Mouse (Mus musculus) v-Abl transformed pro-B cells (cell line): ENCODE data around the gene Lipt1.

ENCODE experiments used
- in situ Hi-C, 2 experiments: fragments of 400-800 bp; cut with MboI; formaldehyde crosslinking; loops; one replicate each; pipeline ENCODE4 v1.15.1; 2025; ENCODE audit not compliant: unreplicated experiment in 2 of 2

The Lipt1 gene

DNA sequence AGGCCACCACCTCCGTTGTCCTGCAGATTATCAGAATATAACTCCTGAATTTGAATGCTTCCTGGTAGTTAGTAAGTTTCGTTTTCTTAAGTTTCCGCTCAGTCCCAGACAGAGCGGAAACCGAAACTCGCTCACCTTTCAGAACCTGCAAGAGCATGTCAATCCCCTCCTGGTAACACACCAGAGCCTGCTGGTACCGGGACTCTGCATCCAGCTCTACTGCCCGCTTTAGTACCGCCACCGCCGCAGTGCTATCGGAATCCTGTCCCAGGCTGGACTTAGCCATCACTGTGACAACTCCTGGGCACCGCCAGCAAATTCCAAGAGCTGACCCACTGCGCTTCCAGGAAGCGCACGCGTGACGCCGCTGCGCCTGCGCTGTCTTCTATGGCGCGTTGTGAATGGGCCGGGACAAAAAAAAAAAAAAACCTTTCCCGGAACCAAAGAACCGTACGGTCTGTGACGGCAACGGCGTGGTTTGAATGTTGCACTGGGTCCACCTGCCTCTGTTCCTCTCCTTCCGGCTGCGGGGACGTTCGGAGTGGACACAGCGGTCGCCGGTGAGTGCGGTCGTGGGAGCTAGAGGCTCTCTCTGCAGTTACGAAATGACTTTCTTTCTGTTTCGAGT lies 18.6 kb downstream of the Lipt1 start, which contains the start of the genes Mitd1 and Mrpl30:
Gene Mitd1 (minus strand): TSS at position 387 of the 628 bp plus-strand sequence.
Gene Mrpl30 (plus strand): TSS at position 453 of the 628 bp plus-strand sequence.
- in situ Hi-C loops, result loop anchor here (5.0 to 25.0 kb wide), 5 partner anchors 107 to 897 kb away; partner anchors contain the start of genes Eif5b (in 1 of the 2) and Txndc9 (in 1 of the 2)

DNA sequence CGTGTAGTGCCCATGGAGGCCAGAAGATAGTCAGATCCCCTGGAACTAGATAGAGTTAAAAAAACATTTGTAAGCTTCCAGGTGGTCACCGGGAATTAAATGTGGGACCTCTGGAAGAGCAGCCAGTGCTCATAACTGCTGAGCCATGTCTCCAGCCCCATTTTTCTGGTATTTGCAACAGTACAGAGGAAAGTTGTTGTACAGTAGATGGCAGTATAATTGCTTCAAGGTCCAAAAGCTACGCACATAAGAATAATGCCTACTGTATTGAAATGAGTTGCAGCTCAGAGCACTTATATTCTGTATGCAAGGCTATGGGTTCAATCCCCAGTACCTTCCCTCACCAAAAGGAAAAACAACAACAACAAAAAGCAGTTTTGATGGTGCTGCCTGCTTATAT lies 19.9 kb downstream of the Lipt1 start:
- in situ Hi-C loops, result loop anchor here (5.0 to 25.0 kb wide), 5 partner anchors 106 to 896 kb away; partner anchors contain the start of genes Eif5b (in 1 of the 2) and Txndc9 (in 1 of the 2)

DNA sequence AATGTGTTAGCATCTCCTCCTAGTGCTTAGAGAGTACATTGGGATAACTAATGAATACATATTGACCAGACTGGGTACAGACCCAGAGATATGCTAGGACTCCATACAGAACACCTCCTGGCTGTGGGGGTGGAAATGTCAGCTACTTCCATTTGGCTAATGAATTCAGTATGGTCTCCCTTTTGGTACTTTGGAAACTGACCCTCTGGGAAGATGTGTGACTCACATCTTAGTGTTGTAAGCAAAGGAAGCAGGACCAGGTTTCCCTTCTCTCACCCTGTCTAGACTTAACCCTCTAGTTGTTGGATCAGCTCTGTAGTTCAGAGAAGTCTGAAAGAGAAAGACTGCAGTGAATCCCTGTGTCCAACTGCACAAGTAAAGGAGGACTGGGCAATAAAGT lies 23.1 kb downstream of the Lipt1 start:
- in situ Hi-C loops, result loop anchor here (5.0 to 25.0 kb wide), 6 partner anchors 93 to 893 kb away; partner anchors contain the start of genes Eif5b (in 1 of the 2) and Txndc9 (in 1 of the 2)

DNA sequence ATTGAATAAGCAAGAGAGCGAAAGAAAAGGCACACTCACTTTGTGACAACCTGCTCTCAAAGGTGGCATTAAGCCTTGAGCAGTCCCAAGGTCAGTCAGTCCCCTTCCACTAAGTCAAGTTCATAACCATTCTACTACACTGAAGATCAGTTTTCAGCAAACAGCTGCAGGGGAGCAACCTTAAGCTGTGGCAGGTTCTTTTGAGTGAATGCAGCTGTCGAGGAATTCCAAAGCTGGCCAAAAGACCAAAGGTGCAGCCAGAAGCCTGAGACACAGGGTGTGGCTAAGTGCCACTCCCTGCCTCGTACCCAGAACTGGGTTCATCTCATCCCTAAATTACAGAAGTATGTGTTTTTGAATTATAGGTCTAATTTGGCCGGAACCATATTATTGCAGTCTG lies 28.3 kb downstream of the Lipt1 start:
- in situ Hi-C loops, result loop anchor here (5.0 to 25.0 kb wide), 5 partner anchors 87 to 887 kb away; no protein-coding TSS in a partner anchor

DNA sequence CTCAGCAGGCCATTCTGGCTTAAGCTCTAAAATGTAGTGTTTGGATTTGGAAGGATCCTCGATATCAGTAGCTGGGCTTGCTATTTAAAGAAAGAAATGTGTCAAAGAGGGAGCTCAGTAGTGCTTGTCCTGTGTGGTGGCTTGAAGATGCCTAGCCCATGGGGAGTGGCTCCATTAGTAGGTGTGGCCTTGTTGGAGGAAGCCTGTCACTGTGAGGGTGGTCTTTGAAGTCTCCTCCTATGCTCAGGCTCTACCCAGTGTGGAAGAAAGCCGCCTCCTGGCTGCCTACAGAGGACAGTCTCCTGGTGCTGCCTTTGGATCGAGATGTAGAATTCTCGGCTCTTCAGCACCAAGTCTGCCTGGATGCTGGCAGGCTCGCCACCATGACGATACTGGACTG lies 28.8 kb downstream of the Lipt1 start:
- in situ Hi-C loops, result no loop called here

DNA sequence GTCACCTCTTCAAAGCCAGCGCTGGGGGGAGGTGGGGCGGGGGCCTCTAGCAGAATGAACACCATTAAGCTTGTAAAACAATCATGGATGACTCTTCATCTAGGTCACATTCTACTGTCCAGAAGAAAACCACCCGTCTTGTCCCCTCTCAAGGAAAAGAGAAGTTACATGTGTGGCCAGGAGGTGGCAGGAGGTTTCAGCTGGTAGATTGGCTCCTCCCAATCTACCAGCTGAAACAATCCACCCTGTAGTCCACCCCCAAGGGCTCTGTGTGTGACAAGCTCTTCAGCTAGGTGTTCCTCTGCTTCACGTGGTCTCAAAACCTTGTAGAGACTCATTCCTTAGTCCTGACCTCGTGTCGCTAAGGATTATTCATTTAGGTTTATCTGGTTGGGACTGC lies 31.6 kb downstream of the Lipt1 start:
- in situ Hi-C loops, result no loop called here

DNA sequence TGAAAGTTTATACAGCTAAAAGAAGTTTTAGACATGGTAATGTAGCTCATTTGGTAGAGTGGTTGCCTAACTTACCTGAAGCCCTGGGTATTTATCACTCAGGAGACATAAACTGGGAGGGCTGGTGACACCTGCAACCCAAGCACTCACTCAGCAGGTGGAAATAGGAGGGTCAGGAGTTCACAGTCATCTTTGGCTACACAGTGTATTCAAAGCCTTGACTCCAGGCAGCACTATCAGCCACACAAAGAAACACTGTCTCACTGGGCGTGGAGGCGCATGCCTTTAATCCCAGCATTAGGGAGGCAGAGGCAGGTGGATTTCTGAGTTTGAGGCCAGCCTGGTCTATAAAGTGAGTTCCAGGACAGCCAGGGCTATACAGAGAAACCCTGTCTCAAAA lies 41.2 kb downstream of the Lipt1 start:
- in situ Hi-C loops, result no loop called here

DNA sequence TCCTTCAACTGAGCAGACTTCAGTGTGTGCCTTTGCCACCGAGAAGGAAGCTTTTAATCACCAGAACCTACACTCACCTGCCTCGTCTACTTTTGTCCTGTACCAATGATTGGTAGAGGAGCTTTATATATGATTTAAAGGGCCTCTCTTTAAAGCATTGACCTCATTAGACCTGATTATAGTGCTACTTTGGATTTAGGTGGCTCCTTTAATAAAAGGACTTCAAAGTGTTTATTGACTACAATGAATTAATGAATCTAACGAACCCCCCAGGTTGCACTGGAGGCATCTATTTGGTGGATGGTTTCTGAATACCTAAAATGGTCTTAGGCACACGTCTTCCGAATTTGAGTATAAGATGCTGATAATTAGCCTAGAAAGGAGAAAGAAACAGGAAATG lies 44.9 kb downstream of the Lipt1 start, which contains the start of gene Lyg2:
Gene Lyg2 (minus strand): TSS at position 101 of the 400 bp plus-strand sequence.
- in situ Hi-C loops, result no loop called here

DNA sequence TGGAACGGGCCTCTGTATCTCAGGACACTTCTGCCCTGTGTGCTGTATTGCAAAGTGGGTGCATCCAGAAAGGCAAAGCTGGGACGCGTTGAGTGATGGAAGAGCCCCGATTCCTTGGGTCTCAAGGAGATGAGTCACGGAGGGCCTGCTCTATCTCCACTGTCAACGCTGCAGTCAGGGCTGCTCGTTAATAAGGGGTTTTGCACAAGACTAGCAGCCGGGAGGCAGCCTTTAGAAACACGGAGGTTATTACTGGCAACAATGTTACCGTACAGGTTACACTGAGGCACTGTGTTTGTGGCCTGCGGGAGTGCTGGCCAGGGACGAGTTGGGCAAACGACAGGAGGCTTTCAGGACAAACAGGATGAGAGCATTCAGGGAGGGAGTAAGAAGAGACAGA lies 46.1 kb downstream of the Lipt1 start:
- in situ Hi-C loops, result no loop called here

DNA sequence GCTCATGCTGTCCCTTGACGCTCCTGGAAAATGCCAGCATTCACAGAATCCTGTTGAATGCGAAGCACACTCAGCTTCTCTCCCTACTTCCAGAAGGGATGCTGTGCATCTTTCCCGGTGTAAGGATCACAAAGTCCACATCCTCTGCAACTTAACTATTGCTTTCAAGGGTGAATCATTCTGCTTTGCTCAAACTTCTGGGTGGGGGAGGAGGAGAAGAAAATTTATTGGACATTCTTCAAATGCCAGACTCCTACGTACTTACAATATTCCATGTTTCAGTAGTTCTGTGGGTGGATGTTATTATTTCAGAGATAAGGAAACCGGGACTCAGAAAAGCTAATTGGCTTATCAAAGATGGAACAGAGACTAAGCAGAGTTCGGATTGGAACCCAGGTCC lies 46.6 kb downstream of the Lipt1 start:
- in situ Hi-C loops, result no loop called here

DNA sequence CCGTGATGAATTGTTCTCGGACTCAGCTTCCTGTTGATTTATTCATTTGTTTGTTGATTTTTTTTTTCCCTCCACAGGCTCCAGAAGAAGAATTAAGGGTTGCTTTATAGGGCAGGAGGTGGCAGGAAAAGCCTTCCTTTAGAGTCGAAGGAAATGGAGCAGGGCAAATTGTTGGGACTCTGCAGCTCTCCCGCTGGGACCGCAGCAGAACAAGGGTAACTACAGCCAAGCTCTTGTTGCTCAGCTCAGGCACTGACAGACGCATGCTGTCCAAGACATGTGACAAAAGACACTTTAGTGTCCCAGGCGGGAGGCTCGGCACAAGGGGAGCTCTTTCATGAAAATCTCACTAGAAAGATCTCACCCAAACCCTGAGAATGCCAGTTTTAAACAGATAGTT lies 51.0 kb downstream of the Lipt1 start:
- in situ Hi-C loops, result no loop called here
